Mouse (Mus musculus): Measurements from ENCODE around the gene Ephb1. TPM values are rescaled to one million over a fixed set of nuclear protein-coding genes. Genes with fewer than 3 reads are reported as not detected.

Ephb1 gene
- polyA plus RNA-seq, 1 experiment from 2014 or later = 6.6 TPM

- no peak overlapping the region for H3K27ac ChIP-seq
- no peak overlapping the region for H3K4me2 ChIP-seq (replicated peaks)
- H3K4me3 ChIP-seq (replicated peaks) = no peak overlapping the region
- no peak overlapping the region for H3K9ac ChIP-seq
- WGBS = 95% methylated on average over 2 of the region's 2 CpGs
- ATAC-seq = no peak
- no peaks in the 10 kb centered on the region for H3K4me1 ChIP-seq (replicated peaks)
- no peaks in the 10 kb centered on the region for H3K36me3 ChIP-seq
- no peaks in the 10 kb centered on the region for H3K27me3 ChIP-seq (replicated peaks)
- no peaks in the 10 kb centered on the region for H3K9me3 ChIP-seq
Observed at GRCm38 (mm10) chr9:102367796-102368195, 13.3 kb upstream of the Ephb1 start.

GRCm38 (mm10) chr9:102365536-102365935, 11.0 kb upstream of the Ephb1 start:
- Histone ChIP-seq H3K4me3 (replicated peaks) (no peak overlapping the region), H3K4me2 (replicated peaks) (no peak overlapping the region), H3K27me3 (replicated peaks) (no peaks in the 10 kb centered on the region), H3K9me3 (no peaks in the 10 kb centered on the region), H3K9ac (no peak overlapping the region), H3K27ac (no peak overlapping the region), H3K4me1 (replicated peaks) (no peaks in the 10 kb centered on the region), H3K36me3 (no peaks in the 10 kb centered on the region)
- WGBS = 88% methylated on average over 2 of the region's 2 CpGs
- ATAC-seq = no peak

GRCm38 (mm10) chr9:102359311-102359710, 4.8 kb upstream of the Ephb1 start:
- no peaks in the 10 kb centered on the region for H3K4me1 ChIP-seq (replicated peaks)
- H3K27me3 ChIP-seq (replicated peaks) = peaks cover 25% of the 10 kb centered on the region
- H3K4me2 ChIP-seq (replicated peaks) = no peak overlapping the region
- no peak overlapping the region for H3K9ac ChIP-seq
- no peaks in the 10 kb centered on the region for H3K9me3 ChIP-seq
- no peak overlapping the region for H3K4me3 ChIP-seq (replicated peaks)
- no peak for ATAC-seq
- 91% methylated on average over 6 of the region's 6 CpGs for WGBS
- no peak overlapping the region for H3K27ac ChIP-seq
- H3K36me3 ChIP-seq = no peaks in the 10 kb centered on the region

- 83% methylated on average over 3 of the region's 3 CpGs for WGBS
- no peak overlapping the region for H3K4me3 ChIP-seq (replicated peaks)
- ATAC-seq = no peak
- H3K9ac ChIP-seq = no peak overlapping the region
- no peaks in the 10 kb centered on the region for H3K4me1 ChIP-seq (replicated peaks)
- H3K4me2 ChIP-seq (replicated peaks) = no peak overlapping the region
- peaks cover 31% of the 10 kb centered on the region for H3K27me3 ChIP-seq (replicated peaks)
- H3K27ac ChIP-seq = no peak overlapping the region
- H3K9me3 ChIP-seq = no peaks in the 10 kb centered on the region
- H3K36me3 ChIP-seq = no peaks in the 10 kb centered on the region
Observed at GRCm38 (mm10) chr9:102358711-102359110, 4.2 kb upstream of the Ephb1 start.

GRCm38 (mm10) chr9:102358011-102358410, 3.5 kb upstream of the Ephb1 start:
- Histone ChIP-seq H3K36me3 (no peaks in the 10 kb centered on the region), H3K27me3 (replicated peaks) (peaks cover 38% of the 10 kb centered on the region), H3K4me3 (replicated peaks) (no peak overlapping the region), H3K4me1 (replicated peaks) (peaks cover 6% of the 10 kb centered on the region; the same call in 1 of the 2 replicates), H3K9ac (no peak overlapping the region), H3K27ac (no peak overlapping the region), H3K4me2 (replicated peaks) (no peak overlapping the region), H3K9me3 (no peaks in the 10 kb centered on the region)
- 80% methylated on average over 6 of the region's 6 CpGs for WGBS
- ATAC-seq = no peak

- no peaks in the 10 kb centered on the region for H3K36me3 ChIP-seq
- no peaks in the 10 kb centered on the region for H3K9me3 ChIP-seq
- H3K9ac ChIP-seq = no peak overlapping the region
- H3K27me3 ChIP-seq (replicated peaks) = peaks cover 53% of the 10 kb centered on the region
- H3K4me2 ChIP-seq (replicated peaks) = no peak overlapping the region
- ATAC-seq = no peak
- 47% methylated on average over 10 of the region's 10 CpGs for WGBS
- H3K27ac ChIP-seq = no peak overlapping the region
- H3K4me1 ChIP-seq (replicated peaks) = peaks cover 9% of the 10 kb centered on the region; the same call in 1 of the 2 replicates
- no peak overlapping the region for H3K4me3 ChIP-seq (replicated peaks)
Observed at GRCm38 (mm10) chr9:102356516-102356915, 2.0 kb upstream of the Ephb1 start.

- Histone ChIP-seq H3K9ac (no peak overlapping the region), H3K4me2 (replicated peaks) (no peak overlapping the region), H3K9me3 (no peaks in the 10 kb centered on the region), H3K4me3 (replicated peaks) (no peak overlapping the region), H3K4me1 (replicated peaks) (peaks cover 9% of the 10 kb centered on the region; the same call in 1 of the 2 replicates), H3K27me3 (replicated peaks) (peaks cover 54% of the 10 kb centered on the region), H3K27ac (no peak overlapping the region), H3K36me3 (no peaks in the 10 kb centered on the region)
- WGBS = 64% methylated on average over 3 of the region's 3 CpGs
- ATAC-seq = no peak
Observed at GRCm38 (mm10) chr9:102355726-102356125, 1.2 kb upstream of the Ephb1 start.

GRCm38 (mm10) chr9:102353636-102354491, 629 bp downstream of the Ephb1 start:
- Histone ChIP-seq H3K4me1 (replicated peaks) (peaks cover 9% of the 10 kb centered on the region; the same call in 1 of the 2 replicates), H3K4me2 (replicated peaks) (peak overlapping the region; percentile 95), H3K27ac (no peak overlapping the region), H3K36me3 (no peaks in the 10 kb centered on the region), H3K27me3 (replicated peaks) (peaks cover 73% of the 10 kb centered on the region), H3K9me3 (no peaks in the 10 kb centered on the region), H3K4me3 (replicated peaks) (peak overlapping the region; percentile 55), H3K9ac (peak overlapping the region; percentile 53)
- ATAC-seq = peak; percentile 63
- WGBS = under 1% methylated on average over 70 of the region's 70 CpGs

GRCm38 (mm10) chr9:102353056-102353635, 1.3 kb downstream of the Ephb1 start:
- under 1% methylated on average over 36 of the region's 38 CpGs for WGBS
- Histone ChIP-seq H3K27ac (no peak overlapping the region), H3K4me2 (replicated peaks) (peak overlapping the region; percentile 95), H3K9ac (peak overlapping the region; percentile 53), H3K27me3 (replicated peaks) (peaks cover 79% of the 10 kb centered on the region), H3K9me3 (no peaks in the 10 kb centered on the region), H3K4me1 (replicated peaks) (peaks cover 9% of the 10 kb centered on the region; the same call in 1 of the 2 replicates), H3K36me3 (no peaks in the 10 kb centered on the region), H3K4me3 (replicated peaks) (peak overlapping the region; percentile 55)
- ATAC-seq = no peak

GRCm38 (mm10) chr9:102352186-102353055, 2.1 kb downstream of the Ephb1 start:
- Histone ChIP-seq H3K9ac (no peak overlapping the region), H3K4me1 (replicated peaks) (peaks cover 9% of the 10 kb centered on the region; the same call in 1 of the 2 replicates), H3K36me3 (no peaks in the 10 kb centered on the region), H3K4me3 (replicated peaks) (peak overlapping the region; percentile 55), H3K27ac (no peak overlapping the region), H3K9me3 (no peaks in the 10 kb centered on the region), H3K27me3 (replicated peaks) (peaks cover 82% of the 10 kb centered on the region), H3K4me2 (replicated peaks) (peak overlapping the region; percentile 95)
- WGBS = 4% methylated on average over 30 of the region's 30 CpGs
- ATAC-seq = no peak

- no peak overlapping the region for H3K4me3 ChIP-seq (replicated peaks)
- H3K36me3 ChIP-seq = no peaks in the 10 kb centered on the region
- H3K9ac ChIP-seq = no peak overlapping the region
- no peaks in the 10 kb centered on the region for H3K9me3 ChIP-seq
- H3K4me1 ChIP-seq (replicated peaks) = peaks cover 9% of the 10 kb centered on the region; the same call in 1 of the 2 replicates
- WGBS = 12% methylated on average over 10 of the region's 10 CpGs
- no peak for ATAC-seq
- peak overlapping the region; percentile 95; the same call in 1 of the 2 replicates for H3K4me2 ChIP-seq (replicated peaks)
- no peak overlapping the region for H3K27ac ChIP-seq
- peaks cover 82% of the 10 kb centered on the region for H3K27me3 ChIP-seq (replicated peaks)
Observed at GRCm38 (mm10) chr9:102351721-102352120, 2.8 kb downstream of the Ephb1 start.

- no peak overlapping the region for H3K4me2 ChIP-seq (replicated peaks)
- 44% methylated on average over 5 of the region's 5 CpGs for WGBS
- H3K27ac ChIP-seq = no peak overlapping the region
- ATAC-seq = no peak
- H3K27me3 ChIP-seq (replicated peaks) = peaks cover 77% of the 10 kb centered on the region
- H3K4me3 ChIP-seq (replicated peaks) = no peak overlapping the region
- no peak overlapping the region for H3K9ac ChIP-seq
- H3K9me3 ChIP-seq = no peaks in the 10 kb centered on the region
- peaks cover 9% of the 10 kb centered on the region; the same call in 1 of the 2 replicates for H3K4me1 ChIP-seq (replicated peaks)
- no peaks in the 10 kb centered on the region for H3K36me3 ChIP-seq
Observed at GRCm38 (mm10) chr9:102351221-102351620, 3.3 kb downstream of the Ephb1 start.
